Mouse (Mus musculus): Measurements from ENCODE around the gene Hist1h4k. TPM values are rescaled to one million over a fixed set of nuclear protein-coding genes. Genes with fewer than 3 reads are reported as not detected.

Hist1h4k gene
- polyA plus RNA-seq, 1 experiment: 25.4 TPM

DNA sequence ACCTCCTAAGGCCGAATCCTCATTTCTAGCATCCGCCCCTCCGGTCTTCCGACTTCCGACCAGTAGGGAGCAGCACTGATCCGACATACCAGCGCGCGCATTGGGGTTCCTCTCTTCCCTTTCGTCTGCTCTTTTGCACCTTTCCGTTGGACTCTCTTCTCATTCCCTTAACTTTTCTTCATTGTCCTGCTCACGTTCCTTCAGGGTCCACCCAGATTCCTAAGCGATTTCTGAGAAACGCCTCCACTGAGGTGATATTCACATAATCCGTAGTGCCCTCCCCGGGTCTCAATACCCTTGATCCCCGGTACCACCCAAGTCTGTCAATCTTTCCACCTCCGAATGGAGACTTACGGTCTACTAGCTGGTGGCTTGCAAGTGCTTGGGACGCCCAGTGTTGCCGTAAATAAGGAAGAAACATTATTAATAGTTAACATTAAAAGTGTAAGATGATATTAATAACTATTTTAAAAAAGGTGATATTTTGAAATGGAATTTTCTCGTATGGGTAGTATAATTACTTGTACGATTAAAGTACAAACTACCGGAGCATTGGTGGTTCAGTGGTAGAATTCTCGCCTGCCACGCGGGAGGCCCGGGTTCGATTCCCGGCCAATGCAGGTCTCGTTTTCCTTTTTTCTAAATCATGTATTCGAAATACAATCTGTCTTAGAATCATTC lies 40.1 kb downstream of the Hist1h4k start:
- no peak for TF ChIP-seq GATA1 (IDR thresholded peaks at IDR 0.05; ENCODE audit: low read length)

DNA sequence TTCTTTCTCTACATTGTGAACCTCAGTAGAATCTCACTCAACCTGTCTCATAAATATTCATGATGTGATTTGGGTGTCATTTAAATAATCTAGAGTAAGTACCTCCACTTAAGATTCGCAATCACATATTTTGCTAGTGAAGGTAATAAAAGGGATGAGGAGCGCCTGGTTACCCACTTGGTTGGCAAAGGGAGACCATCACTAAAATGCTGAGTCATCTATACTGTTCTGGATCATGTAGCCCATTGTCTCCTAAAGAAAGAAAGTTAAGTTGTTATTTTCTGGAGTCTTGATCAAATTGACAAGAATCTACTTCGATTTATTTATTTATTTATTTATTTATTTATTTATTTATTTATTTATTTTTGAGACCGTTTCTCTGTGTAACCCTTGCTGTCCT lies 43.6 kb downstream of the Hist1h4k start:
- no peak for TF ChIP-seq GATA1 (IDR thresholded peaks at IDR 0.05; ENCODE audit: low read length)

Other genes starting within 250 kb of the Hist1h4k start
- gene Gm11273, start 249.1 kb downstream of the Hist1h4k start, polyA plus RNA-seq (2012): 16.7 and 23.3 TPM in 2 replicates
- gene Zkscan8, start 219.4 kb downstream of the Hist1h4k start, polyA plus RNA-seq (2012): 5.9 and 6.2 TPM in 2 replicates
- gene Olfr1366, start 207.7 kb downstream of the Hist1h4k start, polyA plus RNA-seq (2012): not detected in 2 replicates
- gene Olfr1535, start 190.6 kb downstream of the Hist1h4k start, polyA plus RNA-seq (2012): not detected in 2 replicates
- not detected in 2 replicates for gene Olfr1364, start 168.7 kb downstream of the Hist1h4k start, polyA plus RNA-seq (2012)
- gene Olfr1362, start 136.5 kb downstream of the Hist1h4k start, polyA plus RNA-seq (2012): not detected in 2 replicates
- gene Olfr11, start 108.0 kb downstream of the Hist1h4k start, polyA plus RNA-seq (2012): not detected in 2 replicates
- gene Olfr1361, start 87.1 kb downstream of the Hist1h4k start, polyA plus RNA-seq (2012): not detected in 2 replicates
- not detected in 2 replicates for gene Olfr1360, start 73.1 kb downstream of the Hist1h4k start, polyA plus RNA-seq (2012)
- gene Olfr1359, start 52.4 kb downstream of the Hist1h4k start, polyA plus RNA-seq (2012): not detected in 2 replicates
- 9.8 and 10.6 TPM in 2 replicates for gene Hist1h2bl, start 34.4 kb downstream of the Hist1h4k start, polyA plus RNA-seq (2012)
- 372 and 421 TPM in 2 replicates for gene Hist1h2ai, start 34.1 kb downstream of the Hist1h4k start, polyA plus RNA-seq (2012)
- 53.9 and 54.4 TPM in 2 replicates for gene Hist1h3h, start 32.8 kb downstream of the Hist1h4k start, polyA plus RNA-seq (2012)
- gene Hist1h2bm, start 28.5 kb downstream of the Hist1h4k start, polyA plus RNA-seq (2012): 1.9 and 2.1 TPM in 2 replicates
- gene Hist1h4j, start 15.4 kb downstream of the Hist1h4k start, polyA plus RNA-seq (2012): 1.9 and 2.4 TPM in 2 replicates
- gene Hist1h2ak, start 3.3 kb upstream of the Hist1h4k start, polyA plus RNA-seq (2012): 69.0 and 85.5 TPM in 2 replicates
- 1.4 and 1.7 TPM in 2 replicates for gene Hist1h2bn, start 3.6 kb upstream of the Hist1h4k start, polyA plus RNA-seq (2012)
- 3.3 and 4.5 TPM in 2 replicates for gene Hist1h1b, start 30.1 kb upstream of the Hist1h4k start, polyA plus RNA-seq (2012)
- 36.7 and 37.8 TPM in 2 replicates for gene Hist1h3i, start 32.9 kb upstream of the Hist1h4k start, polyA plus RNA-seq (2012)
- gene Hist1h2an, start 36.7 kb upstream of the Hist1h4k start, polyA plus RNA-seq (2012): 16.6 and 26.9 TPM in 2 replicates
- gene Hist1h2bp, start 37.0 kb upstream of the Hist1h4k start, polyA plus RNA-seq (2012): 5.5 and 8.7 TPM in 2 replicates
- 14.0 and 15.0 TPM in 2 replicates for gene Hist1h2bq, start 59.7 kb upstream of the Hist1h4k start, polyA plus RNA-seq (2012)
- 4,601 and 5,007 TPM in 2 replicates for gene Hist1h2ao, start 60.0 kb upstream of the Hist1h4k start, polyA plus RNA-seq (2012)
- 6.1 and 9.7 TPM in 2 replicates for gene Hist1h4m, start 61.2 kb upstream of the Hist1h4k start, polyA plus RNA-seq (2012)
- 16.6 and 26.1 TPM in 2 replicates for gene Hist1h4n, start 81.7 kb upstream of the Hist1h4k start, polyA plus RNA-seq (2012)
- gene Hist1h2ap, start 83.0 kb upstream of the Hist1h4k start, polyA plus RNA-seq (2012): 9,534 and 19,469 TPM in 2 replicates
- 13.3 and 14.2 TPM in 2 replicates for gene Hist1h2br, start 83.2 kb upstream of the Hist1h4k start, polyA plus RNA-seq (2012)
- 0.03 and 0.06 TPM in 2 replicates for gene Zfp184, start 194.6 kb upstream of the Hist1h4k start, polyA plus RNA-seq (2012)
- gene Pom121l2, start 230.7 kb upstream of the Hist1h4k start, polyA plus RNA-seq (2012): not detected in 2 replicates